ENCODE assay signal across 24 mouse cellular contexts in genomic region chr2:156067916-156068315, GRCm38 (mm10). TPM values are rescaled to one million over a fixed set of nuclear protein-coding genes. Genes with fewer than 3 reads are reported as not detected.
DNase-seq lines count a peak whose midpoint lies in the region; ATAC-seq and TF ChIP-seq lines count a peak whose summit lies in the region.
"Had no signal": no experiment of that assay in that cellular context is flagged by ENCODE, and none has a peak within 500 bp of the region (broad histone marks: within the 10 kb centered on the region; RNA-seq: fewer than 3 reads in every experiment).

No protein-coding gene starts in this region.

- no peaks in the 10 kb centered on the region for H3K9me3 ChIP-seq in kidney, embryonic 15.5 days (replicated peaks)
- no peaks in the 10 kb centered on the region for H3K9me3 ChIP-seq in midbrain, postnatal 0 days (ENCODE audit: low read length)
- H3K9me3 ChIP-seq in midbrain, embryonic 11.5 days (ENCODE audit: control insufficient read depth, low read length): no peaks in the 10 kb centered on the region
- H3K9me3 ChIP-seq: embryonic facial prominence, embryonic 15.5 days; forebrain, embryonic 10.5 days; heart, embryonic 13.5 days; midbrain, embryonic 12.5 days had no signal

- no peak for ATAC-seq in kidney, embryonic 15.5 days (replicated peaks; ENCODE audit: low FRiP score)
- ATAC-seq in midbrain, postnatal 0 days (ENCODE audit: low FRiP score): no peak
- no peak for ATAC-seq in midbrain, embryonic 11.5 days (ENCODE audit: low FRiP score)
- ATAC-seq: activated CD4-positive, CD25-positive, alpha-beta regulatory T cell, adult 4 months; Patski had no signal

- no peaks in the 10 kb centered on the region for H3K27me3 ChIP-seq in kidney, embryonic 15.5 days
- no peaks in the 10 kb centered on the region for H3K27me3 ChIP-seq in midbrain, postnatal 0 days (ENCODE audit: insufficient read depth, low read length)
- no peaks in the 10 kb centered on the region; the same call in 1 of the 2 replicates for H3K27me3 ChIP-seq in midbrain, embryonic 11.5 days (ENCODE audit: control insufficient read depth, insufficient read depth, low read length)
- H3K27me3 ChIP-seq: embryonic facial prominence, embryonic 15.5 days; heart, embryonic 13.5 days; midbrain, embryonic 12.5 days had no signal

- DNase-seq in kidney, adult 18-20 months: peak; percentile 25
- peak; percentile 14 for DNase-seq in midbrain, postnatal 0 days (ENCODE audit: low spot score)
- no peak for DNase-seq in midbrain, embryonic 11.5 days (ENCODE audit: low spot score, missing footprints)
- peak; percentile 68 to 75 for DNase-seq in cerebellum, adult 18-20 months
- DNase-seq in cerebellum, postnatal 36 days: peak; percentile 68 to 72
- DNase-seq in frontal cortex, adult 2 months (ENCODE audit: extremely low spot score in 1 of 2, low spot score in 1 of 2): no peak
- DNase-seq: adrenal gland, postnatal 36 days; B cell, adult 2 months; embryo, embryonic 11 days; heart, postnatal 4 days; lung, embryonic 14.5 days; thymus, adult 2 months had no signal

- no peak overlapping the region for H3K4me3 ChIP-seq in kidney, embryonic 15.5 days (replicated peaks)
- H3K4me3 ChIP-seq in midbrain, postnatal 0 days (ENCODE audit: low read depth, low read length): no peak overlapping the region
- H3K4me3 ChIP-seq in midbrain, embryonic 11.5 days (ENCODE audit: low read depth, low read length): no peak overlapping the region
- H3K4me3 ChIP-seq: embryonic facial prominence, embryonic 15.5 days; forebrain, embryonic 10.5 days; heart, embryonic 13.5 days; midbrain, embryonic 12.5 days had no signal

- no peak overlapping the region for H3K4me2 ChIP-seq in kidney, embryonic 15.5 days
- H3K4me2 ChIP-seq in midbrain, postnatal 0 days (ENCODE audit: low read depth, low read length, poor library complexity, severe bottlenecking): no peak overlapping the region
- H3K4me2 ChIP-seq in midbrain, embryonic 11.5 days: no peak overlapping the region
- H3K4me2 ChIP-seq: embryonic facial prominence, embryonic 15.5 days; heart, embryonic 13.5 days; liver, embryonic 11.5 days; lung, embryonic 14.5 days; midbrain, embryonic 12.5 days had no signal

- H3K36me3 ChIP-seq in kidney, embryonic 15.5 days: peaks cover 50% of the 10 kb centered on the region
- H3K36me3 ChIP-seq in midbrain, postnatal 0 days (ENCODE audit: insufficient read depth, low read length): peaks cover 31% of the 10 kb centered on the region
- H3K36me3 ChIP-seq in midbrain, embryonic 11.5 days (ENCODE audit: control insufficient read depth, insufficient read depth, low read length): peaks cover 10% of the 10 kb centered on the region; the same call in 1 of the 2 replicates

- TF ChIP-seq CTCF in midbrain, postnatal 0 days (IDR thresholded peaks at IDR 0.05): no peak

- 90% methylated on average over 10 of the region's 10 CpGs for WGBS in kidney, embryonic 15.5 days
- 91% methylated on average over 10 of the region's 10 CpGs for WGBS in midbrain, postnatal 0 days
- 95% methylated on average over 10 of the region's 10 CpGs for WGBS in midbrain, embryonic 11.5 days

- peaks cover 18% of the 10 kb centered on the region for H3K4me1 ChIP-seq in kidney, embryonic 15.5 days
- no peaks in the 10 kb centered on the region for H3K4me1 ChIP-seq in midbrain, postnatal 0 days (ENCODE audit: insufficient read depth, low read length)
- peaks cover 7% of the 10 kb centered on the region for H3K4me1 ChIP-seq in midbrain, embryonic 11.5 days (ENCODE audit: control insufficient read depth, insufficient read depth, low read length)

- H3K27ac ChIP-seq in kidney, embryonic 15.5 days: no peak overlapping the region
- H3K27ac ChIP-seq in midbrain, postnatal 0 days (ENCODE audit: low read depth, low read length): no peak overlapping the region
- no peak overlapping the region for H3K27ac ChIP-seq in midbrain, embryonic 11.5 days (ENCODE audit: low read depth, low read length)
- H3K27ac ChIP-seq: embryonic facial prominence, embryonic 15.5 days; forebrain, embryonic 10.5 days; heart, embryonic 13.5 days; macrophage; midbrain, embryonic 12.5 days had no signal

- H3K9ac ChIP-seq in kidney, embryonic 15.5 days: no peak overlapping the region
- H3K9ac ChIP-seq in midbrain, postnatal 0 days (replicated peaks; ENCODE audit: low read length, poor library complexity, severe bottlenecking): no peak overlapping the region
- H3K9ac ChIP-seq in midbrain, embryonic 11.5 days (ENCODE audit: low read length): no peak overlapping the region
- H3K9ac ChIP-seq: embryonic facial prominence, embryonic 15.5 days; heart, embryonic 13.5 days; lung, embryonic 14.5 days; midbrain, embryonic 12.5 days had no signal

RNA-seq across cellular contexts. Expression of gene Spag4, which starts 2.9 kb away (rescaled TPM):
- 3.6 and 4.1 TPM in 2 replicates for polyA plus RNA-seq in kidney, embryonic 15.5 days (2015; fragmentation: Nextera tagmentation; extraction: Ambion mirVana)
- 8.1 and 15.2 TPM in 2 replicates for total RNA-seq in midbrain, postnatal 0 days (2014; rRNA removed)
- polyA plus RNA-seq in midbrain, postnatal 0 days (2015; fragmentation: Nextera tagmentation; extraction: Ambion mirVana): 8.1 and 8.4 TPM in 2 replicates
- polyA plus RNA-seq in midbrain, embryonic 11.5 days (2014; fragmentation: Nextera tagmentation; extraction: Ambion mirVana): 5.9 and 6.2 TPM in 2 replicates
- 4.9 and 5.6 TPM in 2 replicates for polyA plus RNA-seq in frontal cortex, adult 2 months (2012; rRNA removed)
- polyA plus RNA-seq: activated CD4-positive, CD25-positive, alpha-beta regulatory T cell, adult 4 months; macrophage had no signal

RNA-seq across cellular contexts. Expression of gene Fer1l4, which starts 15.2 kb away (rescaled TPM):
- polyA plus RNA-seq in kidney, embryonic 15.5 days (2015; fragmentation: Nextera tagmentation; extraction: Ambion mirVana): 0.08 TPM in 1 of 2 replicates, not detected in the other
- 0.19 TPM in 1 of 2 replicates, not detected in the other for total RNA-seq in midbrain, postnatal 0 days (2014; rRNA removed)
- polyA plus RNA-seq in midbrain, postnatal 0 days (2015; fragmentation: Nextera tagmentation; extraction: Ambion mirVana): not detected in 2 replicates
- not detected in 2 replicates for polyA plus RNA-seq in midbrain, embryonic 11.5 days (2014; fragmentation: Nextera tagmentation; extraction: Ambion mirVana)
- 0.08 TPM in 2 replicates for polyA plus RNA-seq in frontal cortex, adult 2 months (2012; rRNA removed)
- total RNA-seq: adrenal gland, postnatal 36 days; heart, postnatal 4 days; layer of hippocampus, postnatal 14 days; left cerebral cortex, postnatal 14 days had no signal
- polyA plus RNA-seq: activated CD4-positive, CD25-positive, alpha-beta regulatory T cell, adult 4 months; embryonic facial prominence, embryonic 15.5 days; forebrain, embryonic 10.5 days; heart, embryonic 13.5 days; liver, embryonic 11.5 days; lung, embryonic 14.5 days; macrophage; midbrain, embryonic 12.5 days; neural tube, embryonic 14.5 days; Patski had no signal

RNA-seq across cellular contexts. Expression of gene Cpne1, which starts 43.8 kb away (rescaled TPM):
- polyA plus RNA-seq in kidney, embryonic 15.5 days (2015; fragmentation: Nextera tagmentation; extraction: Ambion mirVana): 69.6 and 71.2 TPM in 2 replicates
- 30.0 and 34.1 TPM in 2 replicates for total RNA-seq in midbrain, postnatal 0 days (2014; rRNA removed)
- polyA plus RNA-seq in midbrain, postnatal 0 days (2015; fragmentation: Nextera tagmentation; extraction: Ambion mirVana): 13.7 and 13.8 TPM in 2 replicates
- 45.7 and 48.9 TPM in 2 replicates for polyA plus RNA-seq in midbrain, embryonic 11.5 days (2014; fragmentation: Nextera tagmentation; extraction: Ambion mirVana)
- polyA plus RNA-seq in frontal cortex, adult 2 months (2012; rRNA removed): 54.7 and 55.7 TPM in 2 replicates

RNA-seq across cellular contexts. Expression of gene Rbm12, which starts 43.9 kb away (rescaled TPM):
- polyA plus RNA-seq in kidney, embryonic 15.5 days (2015; fragmentation: Nextera tagmentation; extraction: Ambion mirVana): 30.5 and 32.8 TPM in 2 replicates
- total RNA-seq in midbrain, postnatal 0 days (2014; rRNA removed): 29.2 and 33.2 TPM in 2 replicates
- 17.2 and 19.8 TPM in 2 replicates for polyA plus RNA-seq in midbrain, postnatal 0 days (2015; fragmentation: Nextera tagmentation; extraction: Ambion mirVana)
- 47.7 and 48.3 TPM in 2 replicates for polyA plus RNA-seq in midbrain, embryonic 11.5 days (2014; fragmentation: Nextera tagmentation; extraction: Ambion mirVana)
- 11.2 and 11.6 TPM in 2 replicates for polyA plus RNA-seq in frontal cortex, adult 2 months (2012; rRNA removed)

RNA-seq across cellular contexts. Expression of gene Gm28036, which starts 59.0 kb away (rescaled TPM):
- 18.1 and 19.4 TPM in 2 replicates for polyA plus RNA-seq in kidney, embryonic 15.5 days (2015; fragmentation: Nextera tagmentation; extraction: Ambion mirVana)
- total RNA-seq in midbrain, postnatal 0 days (2014; rRNA removed): 54.1 and 56.8 TPM in 2 replicates
- 10.1 and 10.8 TPM in 2 replicates for polyA plus RNA-seq in midbrain, postnatal 0 days (2015; fragmentation: Nextera tagmentation; extraction: Ambion mirVana)
- polyA plus RNA-seq in midbrain, embryonic 11.5 days (2014; fragmentation: Nextera tagmentation; extraction: Ambion mirVana): 19.1 and 19.6 TPM in 2 replicates
- polyA plus RNA-seq in frontal cortex, adult 2 months (2012; rRNA removed): 4.3 and 5.5 TPM in 2 replicates

Comparison
In these comparisons a context has a peak if more than half of its experiments do, and no peak if none do; other contexts are left out.
1. DNase-seq: peak in kidney, adult 18-20 months (single experiment), midbrain, postnatal 0 days (single experiment), cerebellum, adult 18-20 months (2 of 2) and cerebellum, postnatal 36 days (2 of 2); none in midbrain, embryonic 11.5 days (single experiment) and frontal cortex, adult 2 months (0 of 2).